Mouse (Mus musculus): ENCODE data around the gene Kank2.

GRCm38 (mm10) chr9:21840115-21840787 is 41.7 kb upstream of the Kank2 start:
- TF ChIP-seq EP300 (optimal IDR thresholded peaks at IDR 0.05), result no peak
- peak; percentile 86 for TF ChIP-seq CTCF (IDR thresholded peaks at IDR 0.05; ENCODE audit: low read depth)
